Mouse (Mus musculus) small intestine, adult 2 months (tissue): ENCODE measurements at regions not wholly inside any gene's neighbourhood (a gene's known extent, or its start where the extent isn't known, plus 50 kb on each side); places are given as distances from the start of the nearest gene placed in this dataset.

Experiments used
- CTCF ChIP-seq: fragments of 200-500 bp; IDR thresholded peaks from 2 replicates; pipeline ENCODE4 v1.5.1; 2012; ENCODE audit warnings: low read depth, mild to moderate bottlenecking, control low read depth, inconsistent platforms, low read length, moderate library complexity, mixed read lengths; ENCODE audit not compliant: insufficient replicate concordance, insufficient read length; ENCODE audit errors: extremely low read depth
- POLR2A ChIP-seq: fragments of 200-500 bp; IDR thresholded peaks from 2 replicates; pipeline ENCODE4 v1.6.1; 2012; ENCODE audit warnings: low read depth, mild to moderate bottlenecking, control low read depth, inconsistent platforms, low read length, moderate library complexity

DNA sequence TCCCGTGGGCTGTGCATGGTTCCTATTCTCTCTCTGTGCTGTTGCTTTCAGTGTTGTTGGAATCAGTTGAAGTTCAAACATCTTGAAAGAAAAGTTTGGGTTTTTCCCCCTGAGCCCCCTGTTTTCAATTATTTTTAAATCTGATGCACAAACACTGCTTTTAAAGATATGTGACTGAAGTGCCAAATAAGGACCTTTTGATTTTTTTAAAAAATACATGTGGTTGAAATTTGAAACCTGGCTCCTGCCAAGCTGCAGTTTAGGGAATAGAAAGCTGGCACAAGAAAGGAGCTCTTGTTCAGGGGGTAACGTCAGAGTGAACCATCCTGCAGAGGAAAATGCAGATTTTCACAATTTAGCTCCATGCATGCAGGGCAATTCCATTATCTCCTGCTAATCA lies 509.4 kb upstream of the Intu start:
- TF ChIP-seq CTCF (no peak), POLR2A (no peak)
